Mouse (Mus musculus): ENCODE data around the gene Hpn. TPM values are rescaled to one million over a fixed set of nuclear protein-coding genes. Genes with fewer than 3 reads are reported as not detected.
A peak's percentile ranks its signal among the peaks of the same experiment; 100 is the strongest.

Hpn gene
- polyA plus RNA-seq, 1 experiment from 2014 or later: 0.21 TPM

- Histone ChIP-seq H3K27me3 (ENCODE audit: control insufficient read depth, insufficient read depth, low read depth, low read length) (peaks cover 23% of the 10 kb centered on the region), H3K36me3 (ENCODE audit: control insufficient read depth, insufficient read depth, low read length) (no peaks in the 10 kb centered on the region), H3K4me3 (ENCODE audit: low read depth, low read length) (no peak overlapping the region), H3K27ac (ENCODE audit: low read length) (no peak overlapping the region), H3K9me3 (replicated peaks; ENCODE audit: control insufficient read depth, low read length, poor library complexity, severe bottlenecking) (no peaks in the 10 kb centered on the region), H3K4me2 (ENCODE audit: low read length) (no peak overlapping the region), H3K4me1 (ENCODE audit: control insufficient read depth, insufficient read depth, low read length) (peaks cover 37% of the 10 kb centered on the region), H3K9ac (ENCODE audit: low read depth, low read length) (no peak overlapping the region)
- ATAC-seq: no peak
- 37% methylated on average over 10 of the region's 10 CpGs for WGBS
Observed at GRCm38 (mm10) chr7:31053882-31054447, 61.1 kb downstream of the Hpn start.

- Histone ChIP-seq H3K27me3 (ENCODE audit: control insufficient read depth, insufficient read depth, low read depth, low read length) (peaks cover 23% of the 10 kb centered on the region), H3K4me2 (ENCODE audit: low read length) (peak overlapping the region; percentile 65), H3K4me1 (ENCODE audit: control insufficient read depth, insufficient read depth, low read length) (peaks cover 40% of the 10 kb centered on the region), H3K9me3 (replicated peaks; ENCODE audit: control insufficient read depth, low read length, poor library complexity, severe bottlenecking) (no peaks in the 10 kb centered on the region), H3K9ac (ENCODE audit: low read depth, low read length) (0 out of 2 replicates have a peak overlapping the region, but pooled peaks have one; percentile 7), H3K4me3 (ENCODE audit: low read depth, low read length) (peak overlapping the region; percentile 21), H3K27ac (ENCODE audit: low read length) (no peak overlapping the region), H3K36me3 (ENCODE audit: control insufficient read depth, insufficient read depth, low read length) (no peaks in the 10 kb centered on the region)
- ATAC-seq: no peak; the same call in 1 of the 2 replicates
- WGBS: under 1% methylated on average over 34 of the region's 34 CpGs
Observed at GRCm38 (mm10) chr7:31052636-31053434, 62.3 kb downstream of the Hpn start.

GRCm38 (mm10) chr7:31052251-31052635 is 62.8 kb downstream of the Hpn start:
- peaks cover 23% of the 10 kb centered on the region for H3K27me3 ChIP-seq (ENCODE audit: control insufficient read depth, insufficient read depth, low read depth, low read length)
- no peaks in the 10 kb centered on the region for H3K9me3 ChIP-seq (replicated peaks; ENCODE audit: control insufficient read depth, low read length, poor library complexity, severe bottlenecking)
- H3K9ac ChIP-seq (ENCODE audit: low read depth, low read length): no peak overlapping the region
- peaks cover 40% of the 10 kb centered on the region for H3K4me1 ChIP-seq (ENCODE audit: control insufficient read depth, insufficient read depth, low read length)
- H3K36me3 ChIP-seq (ENCODE audit: control insufficient read depth, insufficient read depth, low read length): no peaks in the 10 kb centered on the region
- no peak overlapping the region for H3K27ac ChIP-seq (ENCODE audit: low read length)
- peak overlapping the region; percentile 21 for H3K4me3 ChIP-seq (ENCODE audit: low read depth, low read length)
- WGBS: 2% methylated on average over 22 of the region's 22 CpGs
- ATAC-seq: no peak
- peak overlapping the region; percentile 65 for H3K4me2 ChIP-seq (ENCODE audit: low read length)

- Histone ChIP-seq H3K4me3 (ENCODE audit: low read depth, low read length) (peak within 1 kb of the TSS; percentile 53), H3K4me2 (ENCODE audit: low read length) (peak within 1 kb of the TSS; percentile 65), H3K4me1 (ENCODE audit: control insufficient read depth, insufficient read depth, low read length) (peaks cover 40% of the 10 kb centered on the region), H3K9me3 (replicated peaks; ENCODE audit: control insufficient read depth, low read length, poor library complexity, severe bottlenecking) (no peaks in the 10 kb centered on the region), H3K27ac (ENCODE audit: low read length) (peak within 1 kb of the TSS; percentile 70; the same call in 1 of the 2 replicates), H3K36me3 (ENCODE audit: control insufficient read depth, insufficient read depth, low read length) (no peaks in the 10 kb centered on the region), H3K27me3 (ENCODE audit: control insufficient read depth, insufficient read depth, low read depth, low read length) (peaks cover 23% of the 10 kb centered on the region), H3K9ac (ENCODE audit: low read depth, low read length) (peak within 1 kb of the TSS; percentile 67)
- ATAC-seq: peak; percentile 29
- 0% methylated on average over 20 of the region's 28 CpGs for WGBS
Observed at GRCm38 (mm10) chr7:31051321-31052021, 63.6 kb downstream of the Hpn start, which contains the start of gene Fxyd7. Gene Fxyd7, minus strand, starts transcription at chr7:31051467.

GRCm38 (mm10) chr7:31050921-31051320 is 64.2 kb downstream of the Hpn start:
- Histone ChIP-seq H3K36me3 (ENCODE audit: control insufficient read depth, insufficient read depth, low read length) (no peaks in the 10 kb centered on the region), H3K27me3 (ENCODE audit: control insufficient read depth, insufficient read depth, low read depth, low read length) (peaks cover 23% of the 10 kb centered on the region), H3K4me3 (ENCODE audit: low read depth, low read length) (peak overlapping the region; percentile 53), H3K27ac (ENCODE audit: low read length) (peak overlapping the region; percentile 70; the same call in 1 of the 2 replicates), H3K9me3 (replicated peaks; ENCODE audit: control insufficient read depth, low read length, poor library complexity, severe bottlenecking) (no peaks in the 10 kb centered on the region), H3K4me2 (ENCODE audit: low read length) (peak overlapping the region; percentile 65), H3K9ac (ENCODE audit: low read depth, low read length) (peak overlapping the region; percentile 67), H3K4me1 (ENCODE audit: control insufficient read depth, insufficient read depth, low read length) (peaks cover 40% of the 10 kb centered on the region)
- under 1% methylated on average over 9 of the region's 9 CpGs for WGBS
- peak; percentile 39 for ATAC-seq

DNA sequence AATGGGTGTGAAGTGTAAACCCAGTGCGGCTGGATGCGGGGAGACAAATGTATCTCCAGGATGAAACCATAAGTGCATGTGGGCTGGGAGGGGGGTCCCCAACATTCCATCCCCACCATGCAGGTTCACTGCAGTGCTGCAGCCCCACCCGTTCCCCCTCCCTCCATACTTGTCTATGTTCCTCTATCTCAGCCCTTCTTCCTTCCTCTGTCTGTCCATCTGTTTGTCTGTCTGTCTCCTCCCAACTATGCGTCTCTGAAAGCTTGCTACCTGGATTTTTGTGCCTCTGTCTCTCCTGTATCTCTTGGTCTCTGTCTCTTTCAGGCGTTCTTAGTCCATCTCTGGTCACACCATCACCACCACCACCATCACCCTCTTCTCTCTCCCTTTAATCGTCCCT is 64.6 kb downstream of the Hpn start:
- H3K27me3 ChIP-seq (ENCODE audit: control insufficient read depth, insufficient read depth, low read depth, low read length): peaks cover 23% of the 10 kb centered on the region
- peak overlapping the region; percentile 53 for H3K4me3 ChIP-seq (ENCODE audit: low read depth, low read length)
- ATAC-seq: peak; percentile 20
- H3K9me3 ChIP-seq (replicated peaks; ENCODE audit: control insufficient read depth, low read length, poor library complexity, severe bottlenecking): no peaks in the 10 kb centered on the region
- H3K4me2 ChIP-seq (ENCODE audit: low read length): peak overlapping the region; percentile 65
- peak overlapping the region; percentile 70; the same call in 1 of the 2 replicates for H3K27ac ChIP-seq (ENCODE audit: low read length)
- H3K4me1 ChIP-seq (ENCODE audit: control insufficient read depth, insufficient read depth, low read length): peaks cover 40% of the 10 kb centered on the region
- peak overlapping the region; percentile 67 for H3K9ac ChIP-seq (ENCODE audit: low read depth, low read length)
- no peaks in the 10 kb centered on the region for H3K36me3 ChIP-seq (ENCODE audit: control insufficient read depth, insufficient read depth, low read length)
- 4% methylated on average over 6 of the region's 6 CpGs for WGBS

DNA sequence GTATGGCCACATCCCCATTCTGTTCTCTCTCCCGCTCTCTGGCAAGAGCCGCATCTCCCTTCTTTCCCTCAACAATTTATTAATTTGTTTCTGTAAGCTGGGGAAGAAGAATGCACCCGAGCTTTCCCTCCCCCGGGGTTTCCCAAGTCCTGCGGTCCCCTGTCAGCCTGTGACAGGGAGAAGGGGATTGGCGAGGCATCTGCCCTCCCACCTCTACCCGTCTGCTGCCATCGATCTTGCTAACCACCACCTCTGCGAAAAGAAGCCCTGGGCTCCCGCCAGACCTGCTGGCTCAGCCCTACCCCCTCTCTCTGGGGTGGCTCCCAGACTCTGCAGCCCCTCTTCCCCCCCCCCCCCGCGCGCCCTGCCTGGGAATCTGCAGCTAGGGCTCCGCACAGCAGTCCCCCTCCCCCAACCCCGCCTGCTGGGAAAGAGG is 65.2 kb downstream of the Hpn start:
- Histone ChIP-seq H3K36me3 (ENCODE audit: control insufficient read depth, insufficient read depth, low read length) (no peaks in the 10 kb centered on the region), H3K9me3 (replicated peaks; ENCODE audit: control insufficient read depth, low read length, poor library complexity, severe bottlenecking) (no peaks in the 10 kb centered on the region), H3K4me2 (ENCODE audit: low read length) (peak overlapping the region; percentile 65), H3K9ac (ENCODE audit: low read depth, low read length) (peak overlapping the region; percentile 67), H3K27ac (ENCODE audit: low read length) (peak overlapping the region; percentile 70), H3K27me3 (ENCODE audit: control insufficient read depth, insufficient read depth, low read depth, low read length) (peaks cover 29% of the 10 kb centered on the region), H3K4me3 (ENCODE audit: low read depth, low read length) (peak overlapping the region; percentile 53), H3K4me1 (ENCODE audit: control insufficient read depth, insufficient read depth, low read length) (peaks cover 40% of the 10 kb centered on the region)
- 1% methylated on average over 11 of the region's 15 CpGs for WGBS
- peak; percentile 50 for ATAC-seq

- Histone ChIP-seq H3K9ac (ENCODE audit: low read depth, low read length) (peak overlapping the region; percentile 67), H3K9me3 (replicated peaks; ENCODE audit: control insufficient read depth, low read length, poor library complexity, severe bottlenecking) (no peaks in the 10 kb centered on the region), H3K27ac (ENCODE audit: low read length) (peak overlapping the region; percentile 70), H3K36me3 (ENCODE audit: control insufficient read depth, insufficient read depth, low read length) (no peaks in the 10 kb centered on the region), H3K4me3 (ENCODE audit: low read depth, low read length) (peak overlapping the region; percentile 53), H3K27me3 (ENCODE audit: control insufficient read depth, insufficient read depth, low read depth, low read length) (peaks cover 32% of the 10 kb centered on the region), H3K4me2 (ENCODE audit: low read length) (peak overlapping the region; percentile 65), H3K4me1 (ENCODE audit: control insufficient read depth, insufficient read depth, low read length) (peaks cover 40% of the 10 kb centered on the region)
- peak; percentile 8; the same call in 1 of the 2 replicates for ATAC-seq
- WGBS: 18% methylated on average over 5 of the region's 5 CpGs
Observed at GRCm38 (mm10) chr7:31049135-31049845, 65.8 kb downstream of the Hpn start.

All from midbrain, embryonic 16.5 days (tissue).